In genomic region chr9:90293641-90294398, GRCm38 (mm10) we compare ENCODE assay signal across 16 mouse cellular contexts. TPM values are rescaled to one million over a fixed set of nuclear protein-coding genes. Genes with fewer than 3 reads are reported as not detected.
DNase-seq lines count a peak whose midpoint lies in the region; ATAC-seq lines count a peak whose summit lies in the region.
"Had no signal": no experiment of that assay in that cellular context is flagged by ENCODE, and none has a peak within 500 bp of the region (broad histone marks: within the 10 kb centered on the region; RNA-seq: fewer than 3 reads in every experiment).

No protein-coding gene starts in this region.

- DNase-seq in heart, adult 11 months: peak; percentile 63
- DNase-seq in heart, adult 18-20 months: no peak
- DNase-seq in 416B (ENCODE audit: low read depth): peak; percentile 85
- no peak for DNase-seq in adrenal gland, adult 2 months
- no peak for DNase-seq in layer of hippocampus, postnatal 25 days (ENCODE audit: extremely low spot score in 1 of 2, low spot score in 1 of 2)
- DNase-seq: adrenal gland, postnatal 25 days; cerebellum, adult 2 months; cerebellum, postnatal 14 days; gastrocnemius, postnatal 10 days; heart, postnatal 36 days had no signal

- ATAC-seq in hematopoietic stem cell, adult 5-6 weeks (replicated peaks in 1 of 2; ENCODE audit: insufficient read depth in 1 of 2, low FRiP score in 2 of 2, low TSS enrichment in 1 of 2, low read depth in 1 of 2, poor library complexity in 2 of 2, severe bottlenecking in 2 of 2): peak; percentile 66 to 80; a peak in 2 of 4 replicates
- ATAC-seq in monocyte, adult 5-6 weeks (replicated peaks; ENCODE audit: insufficient number of reproducible peaks, low FRiP score, low TSS enrichment, poor library complexity, severe bottlenecking): 0 out of 2 replicates have a peak, but pooled peaks have one; percentile 43
- ATAC-seq: activated CD4-positive, CD25-positive, alpha-beta regulatory T cell, adult 4 months; forebrain, embryonic 15.5 days; hindbrain, embryonic 16.5 days; Patski had no signal

RNA-seq across cellular contexts. Expression of gene Tbc1d2b, which starts 23.2 kb away (rescaled TPM):
- 10 to 100 TPM in 1 of 2 experiments, 1 to 10 TPM in 1; 8.3 to 10.1 TPM for total RNA-seq in heart, adult 18-20 months (2021)
- 29.5 and 30.9 TPM in 2 replicates for total RNA-seq in hematopoietic stem cell, adult 5-6 weeks (2017)
- 51.8 to 93.0 TPM (median 58.5 TPM) in 3 replicates for total RNA-seq in monocyte, adult 5-6 weeks (2017)
- 10 to 100 TPM; 23.0 to 40.4 TPM for total RNA-seq in adrenal gland, adult 2 months (2021)
- 20.8 and 22.7 TPM in 2 replicates for polyA plus RNA-seq in adrenal gland, adult 2 months (2012; rRNA removed)
- total RNA-seq in layer of hippocampus, postnatal 25 days (2021): 10 to 100 TPM in 1 of 2 experiments, 1 to 10 TPM in 1; 8.7 to 10.0 TPM

Comparison
In these comparisons a context has a peak if more than half of its experiments do, and no peak if none do; other contexts are left out.
1. DNase-seq: peak in heart, adult 11 months (single experiment) and 416B (single experiment); none in heart, adult 18-20 months (0 of 2), adrenal gland, adult 2 months (single experiment) and layer of hippocampus, postnatal 25 days (0 of 2).